Mouse (Mus musculus) MEL (cell line): ENCODE measurements around the gene Ccdc102a.

Source experiments
- CTCF ChIP-seq, 3 experiments: IDR thresholded peaks in 2 of 3; conservative IDR thresholded peaks in 1 of 3; 2 replicates each; pipeline ENCODE4 v1.5.1; 2011 to 2012; ENCODE audit warnings: low read length in 3 of 3, low read depth in 2 of 3, mild to moderate bottlenecking in 2 of 3, improper control_type of control experiment in 1 of 3, inconsistent platforms in 1 of 3, mixed read lengths in 1 of 3, moderate library complexity in 1 of 3; ENCODE audit not compliant: control insufficient read depth in 1 of 3, insufficient read depth in 1 of 3, poor library complexity in 1 of 3, severe bottlenecking in 1 of 3
- E2F4 ChIP-seq: IDR thresholded peaks from 2 replicates; pipeline ENCODE4 v1.6.1; 2011; ENCODE audit warnings: low read depth, low read length, improper control_type of control experiment, borderline replicate concordance
- GATA1 ChIP-seq: IDR thresholded peaks from 2 replicates; pipeline ENCODE4 v1.6.1; 2011; ENCODE audit warnings: low read depth, low read length, improper control_type of control experiment
- MYB ChIP-seq: IDR thresholded peaks from 2 replicates; pipeline ENCODE4 v1.6.1; 2011; ENCODE audit warnings: mild to moderate bottlenecking, low read depth, low read length, improper control_type of control experiment
- POLR2A ChIP-seq, 2 experiments: IDR thresholded peaks; 2 replicates each; pipeline ENCODE4 v1.6.1; 2011 to 2012; ENCODE audit warnings: low read length in 2 of 2, mild to moderate bottlenecking in 2 of 2, control low read depth in 1 of 2, improper control_type of control experiment in 1 of 2, low read depth in 1 of 2, moderate library complexity in 1 of 2; ENCODE audit not compliant: control insufficient read depth in 1 of 2, insufficient read depth in 1 of 2, poor library complexity in 1 of 2
- TAL1 ChIP-seq: IDR thresholded peaks from 2 replicates; pipeline ENCODE4 v1.6.1; 2012; ENCODE audit warnings: mild to moderate bottlenecking, inconsistent platforms, low read length, moderate library complexity, mixed read lengths
- ZMIZ1 ChIP-seq: IDR thresholded peaks from 2 replicates; pipeline ENCODE4 v1.6.1; 2012; ENCODE audit warnings: low read depth, mild to moderate bottlenecking, inconsistent platforms, low read length, improper control_type of control experiment, moderate library complexity

- TF ChIP-seq CTCF (IDR thresholded peaks at IDR 0.05 in 2 of 3, conservative IDR thresholded peaks at IDR 0.05 in 1 of 3; ENCODE audit: control insufficient read depth in 1 of 3, insufficient read depth in 1 of 3, low read depth in 2 of 3, low read length in 3 of 3, poor library complexity in 1 of 3, severe bottlenecking in 1 of 3) (0 out of 6 replicates have a peak, but pooled peaks of 1 of the 3 experiments have one; percentile 8), E2F4 (no peak), ZMIZ1 (no peak), POLR2A (IDR thresholded peaks at IDR 0.05; ENCODE audit: control insufficient read depth in 1 of 2, insufficient read depth in 1 of 2, low read depth in 1 of 2, low read length in 2 of 2, poor library complexity in 1 of 2) (no peak; a peak in 1 of 4 replicates), MYB (no peak), GATA1 (no peak), TAL1 (no peak)
Measured at GRCm38 (mm10) chr8:94863897-94864673, 53.8 kb downstream of the Ccdc102a start.
